Mouse (Mus musculus): Measurements from ENCODE around the gene Nacc1.

Nacc1 gene

GRCm38 (mm10) chr8:84687705-84688100 is at the start of gene Nacc1:
Nacc1 (minus strand) TSS chr8:84687862.
- peak; percentile 88 for DNase-seq (ENCODE audit: inconsistent ontology term)

DNA sequence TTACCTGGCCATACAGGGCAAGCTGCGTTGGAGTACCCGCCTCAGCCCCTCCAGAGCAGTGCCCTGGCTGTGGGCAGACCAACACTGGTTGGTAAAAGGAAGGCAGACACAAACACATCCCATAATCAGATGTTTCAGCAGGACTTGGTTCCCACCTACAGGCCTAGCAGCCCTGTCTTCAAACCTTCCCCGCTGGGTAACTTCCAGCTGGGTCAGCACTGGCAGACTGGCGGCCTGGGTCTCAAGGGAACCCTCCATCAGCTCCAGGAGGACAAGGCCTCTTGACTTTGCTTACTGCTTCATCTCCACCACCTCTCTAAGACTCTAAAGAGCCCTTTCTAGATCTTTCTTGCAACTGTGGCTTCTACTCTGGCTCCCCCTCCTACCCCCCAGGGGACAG is 48.9 kb upstream of the Nacc1 start:
- no peak for DNase-seq (ENCODE audit: inconsistent ontology term)

DNA sequence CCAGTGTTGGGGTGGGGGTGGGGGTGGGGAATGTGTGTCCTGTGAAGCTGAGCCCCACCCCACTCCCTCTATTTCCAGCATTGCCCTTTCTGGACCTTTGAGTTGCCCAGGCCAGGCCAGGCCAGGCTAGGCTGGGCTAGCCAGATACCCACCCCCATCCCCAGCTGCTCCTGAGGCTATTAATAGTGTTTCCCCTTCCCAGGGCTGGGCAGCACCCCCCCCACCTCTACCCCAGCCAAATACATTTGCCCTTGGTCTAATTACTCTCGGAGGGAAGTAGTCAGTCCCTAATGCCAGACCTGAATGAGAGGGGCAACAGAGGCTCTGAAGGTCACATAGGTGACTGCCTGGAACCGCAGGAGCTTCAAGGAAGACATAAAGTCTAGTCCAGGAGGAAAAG is 47.9 kb upstream of the Nacc1 start:
- DNase-seq (ENCODE audit: inconsistent ontology term), result peak; percentile 73

DNA sequence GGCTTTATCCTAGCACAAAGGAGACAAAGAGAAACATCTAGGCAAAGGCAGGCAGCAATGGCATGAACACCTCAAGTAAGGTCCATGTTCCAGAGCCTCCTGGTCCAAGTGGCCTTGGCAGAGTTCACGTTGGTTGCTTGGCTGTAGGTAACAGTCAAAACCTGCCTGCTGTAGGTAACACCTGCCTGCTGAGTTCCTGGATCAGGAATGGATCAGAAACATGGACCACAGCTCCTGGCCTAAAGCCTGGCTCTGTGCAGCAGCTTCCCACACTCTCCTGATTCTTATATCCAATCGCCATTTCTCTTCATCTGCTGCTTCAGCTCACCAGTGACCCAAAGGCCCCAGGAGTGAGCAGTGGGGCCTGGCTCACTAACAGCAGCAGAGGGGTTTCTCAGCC is 47.0 kb upstream of the Nacc1 start:
- no peak for DNase-seq (ENCODE audit: inconsistent ontology term)

DNA sequence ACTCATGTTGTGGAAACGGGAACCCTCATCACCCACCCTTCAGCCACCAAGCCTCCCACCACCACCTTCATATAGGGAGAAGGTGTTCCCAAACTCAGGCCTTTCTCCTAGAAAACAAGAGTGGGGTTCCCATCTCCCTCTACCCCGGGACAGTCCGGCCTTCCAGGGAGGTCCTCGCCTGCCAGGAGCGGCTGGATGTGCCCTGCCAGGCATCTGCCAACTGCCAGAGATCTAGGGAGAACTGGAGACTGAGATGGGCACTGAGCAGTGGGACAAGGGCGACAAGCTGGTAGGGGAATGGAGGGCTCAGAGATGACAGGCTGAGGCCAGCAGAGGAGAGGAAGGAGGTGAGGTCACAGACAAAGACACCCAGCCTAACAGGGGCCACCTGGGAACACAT is 46.3 kb upstream of the Nacc1 start:
- DNase-seq (ENCODE audit: inconsistent ontology term), result no peak

- no peak for DNase-seq (ENCODE audit: inconsistent ontology term)
Measured at GRCm38 (mm10) chr8:84732996-84733395, 45.3 kb upstream of the Nacc1 start.

GRCm38 (mm10) chr8:84732545-84732944 is 44.9 kb upstream of the Nacc1 start:
- DNase-seq (ENCODE audit: inconsistent ontology term), result no peak

DNA sequence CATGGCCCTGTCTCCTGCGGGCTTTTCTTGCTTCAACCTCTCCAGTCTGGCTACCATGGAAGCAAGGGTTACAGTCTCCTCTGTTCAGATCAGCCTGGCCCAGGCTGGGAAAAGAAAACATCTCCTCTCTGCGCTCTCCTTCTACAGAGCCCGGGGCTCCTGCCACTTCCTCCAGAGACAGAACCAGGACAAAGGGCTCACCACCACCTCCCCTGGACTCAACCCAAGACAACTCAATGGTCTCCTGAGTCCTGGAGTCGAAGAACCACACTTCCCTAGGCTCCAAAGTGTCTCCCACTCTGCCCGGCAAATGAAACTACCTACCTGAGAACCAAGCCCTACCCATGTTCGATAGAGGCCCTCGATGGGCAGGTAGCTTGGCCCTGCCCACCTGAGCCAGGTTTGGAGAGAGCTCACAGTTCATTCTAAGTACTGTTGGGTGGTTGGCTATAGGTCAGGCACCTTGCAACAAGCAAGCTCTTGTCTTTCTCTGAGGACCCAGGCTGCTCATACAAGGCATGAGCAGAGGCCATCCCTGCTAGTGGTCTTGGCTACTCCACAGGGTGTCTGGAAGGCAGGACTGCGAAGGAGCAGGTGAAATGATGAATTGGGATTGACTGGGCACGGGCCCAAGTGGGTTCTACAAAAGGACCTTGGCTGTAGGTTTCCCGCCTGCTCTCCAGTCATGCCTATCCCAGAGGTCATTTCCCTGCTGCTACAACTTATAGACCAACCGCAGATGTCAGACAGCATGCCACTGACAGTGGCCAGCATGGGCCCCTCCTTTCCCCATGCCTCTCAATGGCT is 43.9 kb upstream of the Nacc1 start:
- DNase-seq (ENCODE audit: inconsistent ontology term), result no peak

- peak; percentile 84 for DNase-seq (ENCODE audit: inconsistent ontology term)
Measured at GRCm38 (mm10) chr8:84730541-84731370, 43.1 kb upstream of the Nacc1 start.

DNA sequence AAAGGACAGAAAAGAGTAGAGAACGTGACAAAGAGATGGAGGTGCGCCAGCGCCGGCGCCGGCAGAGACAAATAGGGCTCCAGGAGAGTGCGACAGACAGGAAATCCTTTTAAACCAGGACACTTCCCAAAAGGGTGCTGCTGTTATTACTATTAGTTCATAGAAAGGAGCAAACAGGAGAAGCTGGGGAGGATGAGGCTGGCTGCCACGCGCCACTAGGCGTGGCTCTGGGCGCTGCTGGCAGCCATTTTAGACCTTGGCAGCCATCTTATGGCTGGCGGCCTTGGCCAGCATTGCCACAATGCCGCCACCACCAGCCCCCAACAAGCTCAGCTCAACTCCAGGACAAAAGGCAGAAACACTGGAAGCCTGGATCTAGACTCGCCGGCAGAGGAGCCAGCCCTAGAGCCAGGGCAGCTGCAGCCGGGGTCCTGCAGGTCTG is 42.3 kb upstream of the Nacc1 start:
- DNase-seq (ENCODE audit: inconsistent ontology term), result no peak

GRCm38 (mm10) chr8:84728474-84728873 is 40.8 kb upstream of the Nacc1 start:
- DNase-seq (ENCODE audit: inconsistent ontology term), result peak; percentile 94

GRCm38 (mm10) chr8:84725941-84726259 is 38.2 kb upstream of the Nacc1 start:
- DNase-seq (ENCODE audit: inconsistent ontology term), result peak; percentile 72

DNA sequence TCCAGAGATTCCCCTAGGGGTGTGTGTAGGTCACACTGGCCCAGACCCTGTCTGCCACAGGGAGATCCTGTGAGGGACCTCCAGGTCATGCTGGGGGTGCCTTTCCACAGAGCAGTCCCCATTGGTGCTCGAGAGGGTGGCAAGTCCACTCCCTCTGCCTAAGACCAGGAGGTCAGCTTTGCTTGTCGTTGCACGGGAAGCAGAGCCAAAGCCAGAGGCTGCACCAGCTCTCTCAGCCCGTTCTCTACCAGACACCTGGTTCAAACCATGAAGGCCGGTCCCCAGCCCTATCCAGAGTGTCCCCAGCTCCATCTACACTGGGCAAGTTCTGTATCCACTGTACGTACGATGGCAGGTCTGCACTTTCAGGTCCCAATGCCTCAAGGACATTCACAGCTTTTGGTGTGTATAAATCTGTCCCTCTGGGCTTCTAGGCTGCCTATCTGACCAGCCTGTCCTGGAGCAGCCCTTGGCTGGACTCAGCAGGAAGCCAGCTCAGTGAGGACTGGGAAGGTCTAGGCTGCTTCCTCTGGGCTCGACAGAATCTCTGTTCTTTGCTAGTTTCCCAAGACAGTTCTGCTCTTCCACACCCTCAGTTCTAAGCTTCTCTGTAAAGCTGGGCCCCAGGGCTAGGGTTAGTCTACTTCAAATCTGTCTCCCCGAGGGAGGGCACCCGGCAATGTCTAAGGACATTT is 37.7 kb upstream of the Nacc1 start:
- DNase-seq (ENCODE audit: inconsistent ontology term), result no peak

- no peak for DNase-seq (ENCODE audit: inconsistent ontology term)
Measured at GRCm38 (mm10) chr8:84724683-84725082, 37.0 kb upstream of the Nacc1 start.

GRCm38 (mm10) chr8:84723571-84723900 is 35.9 kb upstream of the Nacc1 start:
- DNase-seq (ENCODE audit: inconsistent ontology term), result no peak

DNA sequence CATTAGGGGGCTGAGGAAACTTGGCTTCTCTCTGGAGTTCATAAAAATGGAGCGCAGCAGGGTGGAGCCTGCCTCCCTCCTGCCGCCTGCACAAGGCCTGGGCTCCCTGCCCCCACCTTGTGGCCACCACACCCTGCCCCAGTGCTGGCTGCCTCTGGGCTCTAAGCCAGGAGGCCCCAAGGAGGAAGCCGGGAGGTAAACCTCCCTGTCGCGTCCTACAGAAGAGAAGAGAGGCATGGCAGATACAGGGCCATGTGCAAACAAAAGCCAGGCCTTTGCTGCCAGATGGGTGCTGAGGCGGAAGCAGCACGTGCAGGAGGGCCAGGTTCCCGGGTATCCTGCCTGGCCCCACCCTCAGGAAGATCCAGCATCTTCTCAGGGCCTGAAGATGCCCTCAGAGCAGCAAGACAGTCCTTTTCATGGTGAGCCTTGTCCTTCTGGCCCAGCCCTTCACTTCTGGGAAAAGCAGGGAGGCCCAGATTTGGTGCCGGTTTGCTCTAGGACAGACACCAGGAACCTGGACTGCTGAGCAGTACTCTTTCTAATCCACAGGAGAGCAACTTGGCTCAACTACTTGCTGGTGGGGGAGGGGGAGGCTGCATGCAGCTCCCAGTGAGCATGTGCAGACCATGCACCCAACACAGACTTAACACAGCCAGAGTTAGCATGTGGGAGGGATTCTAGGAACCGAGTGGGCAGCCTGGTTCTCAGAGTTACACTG is 35.3 kb upstream of the Nacc1 start, which contains the start of gene G430095P16Rik:
Gene G430095P16Rik, plus strand, starts transcription at position 158 of the 721 bp plus-strand sequence.
- DNase-seq (ENCODE audit: inconsistent ontology term), result peak; percentile 89

- no peak for DNase-seq (ENCODE audit: inconsistent ontology term)
Measured at GRCm38 (mm10) chr8:84722530-84722849, 34.8 kb upstream of the Nacc1 start.

DNA sequence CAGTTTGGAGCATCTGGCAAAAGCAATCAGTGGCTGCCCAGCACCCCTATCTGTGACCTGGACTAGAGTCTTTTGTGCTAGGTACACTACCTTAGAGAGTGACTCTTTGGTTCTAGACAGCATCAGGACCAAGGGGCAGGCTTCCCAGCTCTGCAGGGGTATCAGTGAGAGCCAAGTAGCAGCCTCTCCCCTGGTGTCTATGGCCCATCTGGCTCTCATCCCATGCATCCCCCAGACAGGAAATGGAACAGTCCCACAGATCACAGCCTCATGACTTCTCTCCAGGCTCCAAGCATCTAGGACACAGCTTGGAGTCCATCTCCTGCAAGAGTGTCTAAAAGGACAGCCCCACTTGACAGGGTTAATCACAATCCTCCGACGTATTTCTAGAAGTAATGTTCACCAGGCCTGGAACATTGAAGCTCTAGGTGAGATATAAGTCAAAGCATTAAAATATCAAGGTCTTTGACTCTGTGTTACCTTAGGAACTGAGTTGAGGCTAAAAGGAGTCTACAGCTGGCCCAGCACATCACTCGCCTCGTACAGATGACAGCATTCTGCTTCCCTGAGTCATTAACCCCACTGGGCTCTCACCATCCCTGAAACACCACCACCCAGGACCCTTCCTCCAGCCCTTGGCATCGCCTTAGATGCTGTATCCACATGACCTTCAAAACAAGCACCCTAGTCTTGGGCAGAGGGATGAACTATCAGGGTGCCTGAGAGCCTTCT is 31.5 kb upstream of the Nacc1 start:
- no peak for DNase-seq (ENCODE audit: inconsistent ontology term)

- no peak for DNase-seq (ENCODE audit: inconsistent ontology term)
Measured at GRCm38 (mm10) chr8:84718476-84718875, 30.8 kb upstream of the Nacc1 start.

DNA sequence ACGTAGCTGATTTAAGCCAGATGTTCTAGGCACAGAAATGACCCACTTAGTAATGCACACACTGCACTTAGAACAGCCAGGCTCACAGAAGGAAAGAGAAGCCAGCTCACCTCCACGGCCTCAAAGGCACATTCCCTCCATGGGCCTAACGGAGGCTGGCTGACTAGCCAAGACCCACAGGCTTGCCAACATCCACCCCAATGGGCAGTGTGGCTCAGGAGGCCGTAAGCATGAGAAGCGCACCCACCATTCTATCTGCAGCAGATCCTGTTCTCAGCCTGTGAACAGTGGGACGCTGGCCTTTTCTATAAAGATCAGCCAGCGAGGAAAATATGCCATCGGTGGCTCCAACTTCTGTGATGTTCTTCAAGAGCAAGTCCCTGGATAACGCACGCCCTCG is 29.1 kb upstream of the Nacc1 start:
- no peak for DNase-seq (ENCODE audit: inconsistent ontology term)

GRCm38 (mm10) chr8:84715893-84716468 is 28.3 kb upstream of the Nacc1 start:
- DNase-seq (ENCODE audit: inconsistent ontology term), result no peak

Data from Muller cell, postnatal 12 days (primary cell).